Mouse (Mus musculus) lung, embryonic 16.5 days (tissue): Measurements from ENCODE around the gene Eomes. TPM values are rescaled to one million over a fixed set of nuclear protein-coding genes. Genes with fewer than 3 reads are reported as not detected.

ENCODE experiments used
- ATAC-seq: fragments of 200-750 bp; cut with Nextera tagmentation; 2 replicates; pipeline ENCODE4 v1.8.0; 2017; ENCODE audit warnings: low read depth, mild to moderate bottlenecking, moderate library complexity
- H3K27ac ChIP-seq: fragments of 300-500 bp; sonication (generic); 2 replicates; pipeline ENCODE4 v1.5.1; 2014; ENCODE audit warnings: mild to moderate bottlenecking, control low read depth, low read length
- H3K27me3 ChIP-seq: fragments of 300-500 bp; sonication (generic); 2 replicates; pipeline ENCODE4 v1.6.1; 2014; ENCODE audit warnings: low read depth, low read length, mixed read lengths; ENCODE audit not compliant: control insufficient read depth, insufficient read depth
- H3K36me3 ChIP-seq: fragments of 300-500 bp; sonication (generic); 2 replicates; pipeline ENCODE4 v1.6.1; 2014; ENCODE audit warnings: low read length; ENCODE audit not compliant: control insufficient read depth, insufficient read depth
- H3K4me1 ChIP-seq: fragments of 300-500 bp; sonication (generic); replicated peaks from 2 replicates; pipeline ENCODE4 v1.6.1; 2014; ENCODE audit warnings: low read length, mixed read lengths; ENCODE audit not compliant: control insufficient read depth, insufficient read depth
- H3K4me2 ChIP-seq: fragments of 300-500 bp; sonication (generic); 2 replicates; pipeline ENCODE4 v1.6.1; 2014; ENCODE audit warnings: low read depth, low read length, control low read depth
- H3K4me3 ChIP-seq: fragments of 300-500 bp; sonication (generic); 2 replicates; pipeline ENCODE4 v1.5.1; 2014; ENCODE audit warnings: mild to moderate bottlenecking, low read length, control low read depth
- H3K9ac ChIP-seq: fragments of 300-500 bp; sonication (generic); 2 replicates; pipeline ENCODE4 v1.6.1; 2014; ENCODE audit warnings: low read length, control low read depth
- H3K9me3 ChIP-seq: fragments of 300-500 bp; sonication (generic); 2 replicates; pipeline ENCODE4 v1.6.1; 2016; ENCODE audit warnings: low read length; ENCODE audit not compliant: control insufficient read depth
- WGBS: fragments of 180-500 bp; shearing (Covaris S2); extraction: QIAGEN DNeasy Blood & Tissue Kit; methylation state at CpG from one replicate; pipeline ENCODE4 v1.1.7; 2014; 5-methylcytosine and 5-hydroxymethylcytosine counted together
- polyA plus RNA-seq: library from polyadenylated mRNA; unstranded; fragments of >200 nt; fragmentation: Nextera tagmentation; extraction: Ambion mirVana; gene quantifications from 2 replicates; pipeline ENCODE4 v1.2.1, GENCODE M21; 2015

Gene Eomes
- polyA plus RNA-seq, 1 experiment from 2014 or later, result not detected

DNA sequence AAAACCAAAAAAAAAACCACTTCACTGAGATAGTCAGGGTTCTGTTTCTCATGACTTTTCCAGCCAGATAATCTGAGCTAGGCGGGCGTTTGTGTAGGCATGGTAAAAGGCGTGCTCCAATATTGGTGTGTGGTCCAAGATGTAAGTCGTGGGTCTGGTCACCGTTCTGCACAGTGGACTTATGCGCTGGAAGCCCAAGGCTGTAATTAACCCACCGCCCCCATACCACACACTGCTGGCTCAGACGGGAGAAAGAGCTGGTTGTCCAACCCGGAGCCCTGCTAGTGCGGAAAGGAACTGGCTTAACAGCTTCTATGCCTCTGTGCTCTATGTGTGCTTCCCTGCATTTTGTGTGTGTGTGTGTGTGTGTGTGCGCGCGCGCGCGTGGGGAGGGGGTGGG is 8.7 kb upstream of the Eomes start:
- H3K4me2 ChIP-seq, result no peak overlapping the region
- H3K27ac ChIP-seq, result no peak overlapping the region
- no peaks in the 10 kb centered on the region for H3K4me1 ChIP-seq
- H3K9me3 ChIP-seq, result no peaks in the 10 kb centered on the region
- no peak overlapping the region for H3K9ac ChIP-seq
- peaks cover 50% of the 10 kb centered on the region for H3K27me3 ChIP-seq
- H3K36me3 ChIP-seq, result no peaks in the 10 kb centered on the region
- no peak for ATAC-seq
- no peak overlapping the region for H3K4me3 ChIP-seq
- WGBS, result 9% methylated on average over 16 of the region's 16 CpGs

DNA sequence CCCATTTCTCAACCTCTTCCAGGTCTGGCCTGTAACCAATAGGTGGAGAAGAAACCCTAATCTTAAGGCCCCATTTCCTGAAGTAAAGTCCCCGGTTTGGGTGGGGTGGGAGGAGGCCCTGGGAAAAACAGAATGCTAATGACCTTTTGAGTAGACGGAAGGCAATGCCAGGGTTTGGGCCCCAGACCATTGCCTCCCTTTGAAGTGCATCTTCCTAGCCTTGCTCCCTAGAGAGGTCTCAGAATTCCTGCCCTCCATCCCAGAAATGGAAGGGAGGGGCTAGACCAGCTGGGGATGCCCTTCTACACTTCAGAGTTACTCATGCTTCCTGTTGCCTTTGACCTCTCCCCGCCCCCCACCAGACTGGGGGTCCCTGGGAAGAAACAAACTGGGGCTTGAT is 6.7 kb upstream of the Eomes start:
- WGBS, result 18% methylated on average over 3 of the region's 3 CpGs
- Histone ChIP-seq H3K4me3 (no peak overlapping the region), H3K4me2 (no peak overlapping the region), H3K27me3 (peaks cover 64% of the 10 kb centered on the region), H3K9me3 (no peaks in the 10 kb centered on the region), H3K27ac (no peak overlapping the region), H3K4me1 (no peaks in the 10 kb centered on the region), H3K36me3 (no peaks in the 10 kb centered on the region), H3K9ac (no peak overlapping the region)
- no peak for ATAC-seq

DNA sequence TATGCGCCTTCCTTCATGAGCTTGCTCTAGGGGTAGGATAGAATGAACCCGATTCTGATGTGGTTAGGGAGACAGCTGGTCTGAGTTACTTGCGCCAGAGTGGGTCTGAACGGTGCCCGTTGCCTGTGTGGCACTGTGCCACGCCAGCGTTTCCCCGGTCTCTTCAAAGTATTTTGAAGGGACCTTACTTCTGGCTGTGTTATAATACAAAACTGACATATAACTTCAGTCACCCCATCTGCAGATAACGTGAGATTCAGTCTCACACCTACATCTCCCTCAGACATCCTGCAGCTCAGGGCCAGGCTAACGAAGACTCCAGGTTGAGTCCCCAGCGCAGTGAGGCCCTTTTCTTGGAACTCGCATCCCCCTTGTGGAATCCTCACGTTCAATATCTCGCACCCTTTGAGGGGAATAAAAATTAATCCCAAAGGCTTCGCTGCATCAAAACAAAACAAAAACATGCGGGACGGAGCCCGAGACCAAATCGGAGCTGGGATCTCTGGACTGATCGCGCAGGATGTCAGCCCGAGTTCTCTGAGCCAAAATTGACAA is 1.7 kb upstream of the Eomes start:
- H3K9me3 ChIP-seq, result no peaks in the 10 kb centered on the region
- H3K4me1 ChIP-seq, result peaks cover 17% of the 10 kb centered on the region
- ATAC-seq, result no peak
- peak overlapping the region; percentile 49 for H3K4me3 ChIP-seq
- no peak overlapping the region for H3K27ac ChIP-seq
- WGBS, result 3% methylated on average over 22 of the region's 22 CpGs
- no peak overlapping the region for H3K9ac ChIP-seq
- peaks cover 70% of the 10 kb centered on the region for H3K27me3 ChIP-seq
- no peak overlapping the region for H3K4me2 ChIP-seq
- H3K36me3 ChIP-seq, result no peaks in the 10 kb centered on the region

DNA sequence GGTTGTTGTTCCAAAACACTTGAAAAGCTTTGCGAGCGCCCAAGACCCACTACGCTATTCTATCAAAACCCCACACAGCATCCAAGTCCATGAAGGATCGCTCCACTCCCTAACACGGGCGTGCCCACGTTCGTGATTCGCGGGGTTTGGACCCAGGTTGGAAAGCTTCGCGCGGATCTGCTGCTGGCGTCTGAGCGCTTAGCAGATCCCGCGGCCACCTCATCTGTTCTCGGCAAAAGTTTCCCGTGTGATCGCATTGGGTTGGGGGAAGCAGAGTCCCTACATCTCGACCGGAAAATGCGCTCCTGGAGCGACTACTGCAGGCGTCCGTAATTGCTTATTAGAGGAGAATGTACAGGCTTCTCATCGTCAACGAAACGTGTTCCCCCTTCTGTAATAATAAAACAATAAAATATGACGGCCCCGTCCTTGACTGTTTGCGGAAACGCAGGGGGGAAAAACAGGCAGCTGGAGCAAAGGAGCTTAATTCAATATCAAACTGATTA is 1.2 kb upstream of the Eomes start:
- H3K9me3 ChIP-seq, result no peaks in the 10 kb centered on the region
- H3K4me3 ChIP-seq, result peak overlapping the region; percentile 49
- H3K4me2 ChIP-seq, result peak overlapping the region; percentile 49
- no peak overlapping the region for H3K27ac ChIP-seq
- H3K36me3 ChIP-seq, result no peaks in the 10 kb centered on the region
- no peak for ATAC-seq
- under 1% methylated on average over 33 of the region's 33 CpGs for WGBS
- peaks cover 72% of the 10 kb centered on the region for H3K27me3 ChIP-seq
- peaks cover 17% of the 10 kb centered on the region for H3K4me1 ChIP-seq
- no peak overlapping the region for H3K9ac ChIP-seq

DNA sequence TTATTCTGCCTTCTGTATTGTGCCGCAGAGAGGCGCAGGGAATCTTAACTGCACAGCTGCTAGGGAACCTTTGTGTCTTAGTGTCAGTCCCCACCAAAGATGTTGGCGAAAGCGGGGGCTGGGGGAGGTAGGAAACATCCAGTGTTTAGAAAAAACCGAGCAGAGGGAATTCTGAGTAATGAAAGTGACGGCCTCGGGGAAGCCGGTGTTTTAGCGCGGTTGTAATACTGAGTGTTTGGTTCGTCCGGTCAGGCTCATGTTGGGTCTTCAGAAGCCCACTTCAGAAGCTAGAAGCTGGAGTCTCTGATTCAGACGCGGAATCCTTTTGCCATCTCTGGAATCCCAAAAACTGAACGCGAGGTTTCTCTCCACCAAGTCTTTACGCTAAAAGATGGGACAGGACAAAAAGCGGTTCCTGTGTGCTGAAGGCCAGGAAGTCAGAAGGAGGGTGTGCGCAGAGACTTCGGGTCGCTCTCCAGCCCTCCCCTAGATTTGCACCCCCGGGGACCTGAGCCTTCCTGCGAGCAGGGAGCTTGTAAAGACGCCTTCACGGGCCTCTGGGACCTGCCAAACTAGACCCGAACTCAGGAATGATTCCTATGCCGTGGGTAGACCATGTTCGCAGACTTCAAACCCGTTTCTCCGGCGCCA is 606 bp upstream of the Eomes start:
- ATAC-seq, result no peak
- H3K36me3 ChIP-seq, result no peaks in the 10 kb centered on the region
- WGBS, result 1% methylated on average over 31 of the region's 31 CpGs
- H3K27ac ChIP-seq, result no peak overlapping the region
- H3K27me3 ChIP-seq, result peaks cover 78% of the 10 kb centered on the region
- peak overlapping the region; percentile 49 for H3K4me3 ChIP-seq
- H3K4me2 ChIP-seq, result peak overlapping the region; percentile 49
- H3K4me1 ChIP-seq, result peaks cover 17% of the 10 kb centered on the region
- H3K9ac ChIP-seq, result no peak overlapping the region
- H3K9me3 ChIP-seq, result no peaks in the 10 kb centered on the region

DNA sequence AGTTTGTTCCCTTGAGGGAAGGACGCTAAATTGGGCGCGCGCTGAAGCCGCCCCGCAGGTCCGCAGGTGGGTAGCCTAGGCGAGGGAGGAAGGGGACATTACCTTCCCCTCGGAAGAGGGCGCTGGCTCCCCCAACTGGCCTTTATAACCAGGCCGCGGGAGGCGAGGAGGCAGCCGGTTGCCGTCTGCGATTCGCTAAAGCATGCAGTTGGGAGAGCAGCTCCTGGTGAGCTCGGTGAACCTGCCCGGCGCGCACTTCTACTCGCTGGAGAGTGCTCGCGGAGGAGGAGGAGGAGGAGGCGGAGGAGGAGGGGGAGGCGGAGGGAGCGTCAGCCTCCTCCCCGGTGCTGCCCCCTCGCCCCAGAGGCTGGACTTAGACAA is 436 bp downstream of the Eomes start:
- peak; percentile 44 for ATAC-seq
- Histone ChIP-seq H3K4me1 (peaks cover 17% of the 10 kb centered on the region), H3K9me3 (no peaks in the 10 kb centered on the region), H3K27me3 (peaks cover 83% of the 10 kb centered on the region), H3K27ac (no peak overlapping the region), H3K36me3 (no peaks in the 10 kb centered on the region), H3K4me3 (peak overlapping the region; percentile 49), H3K9ac (no peak overlapping the region), H3K4me2 (peak overlapping the region; percentile 80)
- whole genome bisulfite sequencing, result 0% methylated on average over 23 of the region's 29 CpGs

DNA sequence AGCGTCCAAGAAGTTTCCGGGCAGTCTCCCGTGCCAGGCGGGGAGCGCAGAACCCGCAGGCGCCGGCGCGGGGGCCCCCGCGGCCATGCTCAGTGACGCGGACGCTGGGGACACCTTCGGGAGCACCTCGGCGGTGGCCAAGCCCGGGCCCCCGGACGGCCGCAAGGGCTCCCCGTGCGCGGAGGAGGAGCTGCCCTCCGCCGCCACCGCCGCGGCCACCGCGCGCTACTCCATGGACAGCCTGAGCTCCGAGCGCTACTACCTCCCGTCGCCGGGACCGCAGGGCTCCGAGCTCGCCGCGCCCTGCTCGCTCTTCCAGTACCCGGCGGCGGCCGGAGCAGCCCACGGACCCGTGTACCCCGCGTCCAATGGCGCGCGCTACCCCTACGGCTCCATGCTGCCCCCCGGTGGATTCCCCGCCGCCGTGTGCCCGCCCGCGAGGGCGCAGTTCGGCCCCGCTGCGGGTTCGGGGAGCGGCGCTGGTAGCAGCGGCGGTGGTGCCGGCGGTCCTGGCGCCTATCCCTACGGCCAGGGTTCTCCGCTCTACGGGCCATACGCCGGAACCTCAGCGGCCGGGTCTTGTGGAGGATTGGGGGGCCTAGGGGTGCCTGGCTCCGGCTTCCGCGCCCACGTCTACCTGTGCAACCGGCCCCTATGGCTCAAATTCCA is 961 bp downstream of the Eomes start:
- Histone ChIP-seq H3K36me3 (no peaks in the 10 kb centered on the region), H3K27ac (no peak overlapping the region), H3K4me2 (peak overlapping the region; percentile 80), H3K27me3 (peaks cover 88% of the 10 kb centered on the region), H3K9me3 (no peaks in the 10 kb centered on the region), H3K4me3 (peak overlapping the region; percentile 49), H3K4me1 (peaks cover 17% of the 10 kb centered on the region), H3K9ac (0 out of 2 replicates have a peak overlapping the region, but pooled peaks have one; percentile 20)
- under 1% methylated on average over 55 of the region's 87 CpGs for WGBS
- peak; percentile 85 for ATAC-seq

DNA sequence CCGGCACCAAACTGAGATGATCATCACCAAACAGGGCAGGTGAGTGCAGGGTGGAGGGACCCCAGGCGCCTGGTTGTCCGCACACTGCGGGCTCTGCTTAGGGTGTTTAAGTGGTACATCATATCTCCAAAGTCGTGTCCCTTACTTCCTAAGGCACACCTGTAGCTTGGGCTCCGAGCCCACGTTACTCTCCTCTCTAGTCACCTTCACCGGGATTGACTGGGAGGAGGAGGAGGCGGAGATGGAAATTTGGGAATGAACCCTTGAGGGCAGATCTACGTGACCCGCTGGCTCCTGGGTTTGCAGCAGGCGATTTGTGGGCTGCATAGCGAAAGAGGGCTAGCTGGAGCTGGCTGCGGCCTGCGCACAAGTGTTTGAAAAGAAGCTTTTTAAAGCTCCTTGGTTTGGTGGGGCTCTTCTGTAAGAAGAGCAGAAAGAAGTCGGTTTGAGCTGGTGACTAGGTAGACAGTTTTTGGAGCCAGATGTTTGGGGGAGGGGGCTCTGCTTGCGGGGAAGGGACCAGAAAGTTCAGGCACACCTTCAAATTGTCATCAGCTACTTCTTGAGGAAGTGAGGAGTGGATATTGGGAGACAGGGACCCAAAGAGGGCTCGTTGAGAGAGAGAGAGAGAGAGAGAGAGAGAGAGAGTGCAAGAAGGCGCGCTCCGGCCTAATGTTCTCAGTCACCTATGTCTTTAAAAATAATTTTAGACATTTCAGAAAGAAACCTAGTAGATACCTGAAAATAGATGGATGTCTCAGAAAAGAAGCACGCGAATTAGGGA is 1.7 kb downstream of the Eomes start:
- Histone ChIP-seq H3K4me1 (peaks cover 17% of the 10 kb centered on the region), H3K9ac (no peak overlapping the region), H3K4me2 (peak overlapping the region; percentile 80; the same call in 1 of the 2 replicates), H3K9me3 (no peaks in the 10 kb centered on the region), H3K36me3 (no peaks in the 10 kb centered on the region), H3K4me3 (no peak overlapping the region; the same call in 1 of the 2 replicates), H3K27ac (no peak overlapping the region), H3K27me3 (peaks cover 91% of the 10 kb centered on the region)
- 0 out of 2 replicates have a peak, but pooled peaks have one; percentile 4 for ATAC-seq
- whole genome bisulfite sequencing, result 6% methylated on average over 23 of the region's 23 CpGs

DNA sequence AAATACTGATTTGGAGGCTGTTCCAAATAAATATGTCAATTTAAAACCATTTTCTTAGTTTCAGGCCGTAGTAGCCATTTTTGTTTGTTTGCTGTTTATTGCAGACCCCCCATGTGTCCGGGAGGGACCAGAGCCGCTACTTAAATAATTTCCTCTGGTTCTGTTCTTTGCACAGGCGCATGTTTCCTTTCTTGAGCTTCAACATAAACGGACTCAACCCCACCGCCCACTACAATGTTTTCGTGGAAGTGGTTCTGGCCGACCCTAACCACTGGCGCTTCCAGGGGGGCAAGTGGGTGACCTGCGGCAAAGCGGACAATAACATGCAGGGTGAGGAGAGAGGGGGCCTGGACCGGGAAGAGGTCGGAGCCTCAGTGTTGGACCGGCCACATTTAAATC is 2.3 kb downstream of the Eomes start:
- Histone ChIP-seq H3K4me3 (no peak overlapping the region), H3K36me3 (no peaks in the 10 kb centered on the region), H3K4me1 (peaks cover 17% of the 10 kb centered on the region), H3K9me3 (no peaks in the 10 kb centered on the region), H3K9ac (no peak overlapping the region), H3K27ac (no peak overlapping the region), H3K4me2 (no peak overlapping the region), H3K27me3 (peaks cover 91% of the 10 kb centered on the region)
- no peak for ATAC-seq
- 9% methylated on average over 14 of the region's 14 CpGs for WGBS
